In the genomic region with DNA sequence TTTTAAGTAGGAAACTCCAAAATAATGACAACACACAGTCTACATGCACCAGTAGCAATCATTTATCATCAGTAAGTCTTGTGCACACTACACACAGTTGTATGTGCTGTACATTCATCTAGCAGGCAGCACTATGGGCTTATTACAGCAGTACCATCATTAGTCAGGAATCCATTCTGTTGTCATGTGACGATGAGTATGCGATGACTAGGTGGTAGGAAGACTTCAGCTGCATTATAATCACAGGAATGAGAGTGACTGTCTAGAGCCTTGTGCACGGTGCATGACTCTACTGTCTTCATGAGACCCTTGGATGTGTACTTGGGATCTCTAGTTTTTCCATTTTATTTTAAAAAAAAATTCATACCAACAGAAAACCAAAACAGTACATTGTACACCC, we compare ENCODE assay signal across 14 mouse cellular contexts.
"Had no signal": no experiment of that assay in that cellular context is flagged by ENCODE, and none has a peak within 500 bp of the region (broad histone marks: within the 10 kb centered on the region; RNA-seq: fewer than 3 reads in every experiment).

No protein-coding gene starts in this region.

- DNase-seq: kidney, adult 18-20 months; kidney, postnatal 10 days; lung, embryonic 14.5 days; lung, postnatal 10 days; lung, postnatal 4 days; retina, postnatal 1 day; right cerebral cortex, postnatal 14 days; thymus, postnatal 36 days had no signal

- H3K27me3 ChIP-seq: liver, embryonic 15.5 days; midbrain, embryonic 13.5 days; neural tube, embryonic 12.5 days; stomach, embryonic 15.5 days had no signal

- H3K4me2 ChIP-seq: liver, embryonic 11.5 days; liver, embryonic 15.5 days; lung, embryonic 14.5 days; midbrain, embryonic 13.5 days; neural tube, embryonic 12.5 days; stomach, embryonic 15.5 days had no signal

- H3K36me3 ChIP-seq: limb, embryonic 10.5 days; liver, embryonic 15.5 days; midbrain, embryonic 13.5 days; neural tube, embryonic 12.5 days; stomach, embryonic 15.5 days had no signal

- H3K4me3 ChIP-seq: limb, embryonic 10.5 days; liver, embryonic 15.5 days; midbrain, embryonic 13.5 days; neural tube, embryonic 12.5 days; stomach, embryonic 15.5 days had no signal
